Mouse (Mus musculus): ENCODE data around the gene C77080. TPM values are rescaled to one million over a fixed set of nuclear protein-coding genes. Genes with fewer than 3 reads are reported as not detected.
A peak's percentile ranks its signal among the peaks of the same experiment; 100 is the strongest.

The C77080 gene
- 4.0 and 4.6 TPM in 2 replicates for polyA plus RNA-seq (2016; fragmentation: Nextera tagmentation; extraction: Ambion mirVana)

DNA sequence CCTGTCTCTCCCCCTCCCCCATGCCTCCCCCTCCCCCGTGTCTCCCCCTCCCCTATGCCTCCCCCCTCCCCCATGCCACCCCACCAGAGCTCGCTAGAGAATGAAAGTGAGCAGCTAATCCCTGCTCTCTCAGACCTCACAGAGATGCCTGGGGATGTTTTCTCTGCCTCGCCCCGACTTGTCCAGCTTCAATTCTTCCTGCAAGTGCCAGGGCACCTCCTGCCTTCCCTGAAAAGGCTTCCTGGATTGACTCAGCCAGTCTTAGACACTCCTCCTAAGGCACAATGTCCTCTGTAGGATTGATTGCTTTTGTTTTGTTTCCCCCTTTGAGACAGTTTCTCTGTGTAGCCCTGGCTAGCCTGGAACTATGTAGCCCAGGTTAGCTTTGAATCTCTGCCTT, at the start of gene C77080:
TSS of gene C77080 (minus strand) at position 209 of the 400 bp plus-strand sequence.
- H3K4me2 ChIP-seq (replicated peaks) = 0 out of 2 replicates have a peak within 1 kb of the TSS, but pooled peaks have one; percentile 4
- ATAC-seq (ENCODE audit: low FRiP score, low read depth) = no peak
- no peaks in the 10 kb centered on the region for H3K27me3 ChIP-seq (replicated peaks)
- H3K9ac ChIP-seq = no peak within 1 kb of the TSS
- H3K27ac ChIP-seq = no peak within 1 kb of the TSS
- H3K36me3 ChIP-seq = no peaks in the 10 kb centered on the region
- WGBS = 22% methylated on average over 2 of the region's 4 CpGs
- no peak within 1 kb of the TSS for H3K4me3 ChIP-seq
- peaks cover 19% of the 10 kb centered on the region for H3K4me1 ChIP-seq
- no peaks in the 10 kb centered on the region for H3K9me3 ChIP-seq

DNA sequence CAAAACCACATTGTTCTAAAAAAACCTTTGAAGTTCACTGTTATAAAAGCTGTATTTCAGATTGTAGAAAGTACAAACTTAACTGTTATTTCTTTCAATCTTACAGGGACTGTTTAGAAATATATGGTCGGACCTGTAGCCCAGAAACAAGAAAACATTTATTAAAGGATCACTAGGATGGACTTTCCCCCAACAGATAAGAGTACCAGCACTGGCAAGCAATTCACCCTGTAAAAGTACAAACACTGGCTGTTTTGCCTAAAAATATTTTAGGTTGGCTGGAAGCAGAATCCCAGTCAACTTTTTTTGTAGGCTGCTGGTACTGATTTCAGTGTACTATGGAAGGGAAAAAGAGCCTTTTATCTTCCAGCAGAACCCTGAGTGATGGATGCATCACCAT, 46.7 kb upstream of the C77080 start:
- no peaks in the 10 kb centered on the region for H3K9me3 ChIP-seq
- WGBS = 93% methylated on average over 1 of the region's 1 CpGs
- no peak overlapping the region for H3K9ac ChIP-seq
- peaks cover 54% of the 10 kb centered on the region for H3K36me3 ChIP-seq
- H3K27me3 ChIP-seq (replicated peaks) = no peaks in the 10 kb centered on the region
- ATAC-seq (ENCODE audit: low FRiP score, low read depth) = no peak
- no peaks in the 10 kb centered on the region for H3K4me1 ChIP-seq
- no peak overlapping the region for H3K4me3 ChIP-seq
- H3K27ac ChIP-seq = no peak overlapping the region
- H3K4me2 ChIP-seq (replicated peaks) = no peak overlapping the region

- Histone ChIP-seq H3K4me3 (no peak overlapping the region), H3K27ac (no peak overlapping the region), H3K4me2 (replicated peaks) (no peak overlapping the region), H3K27me3 (replicated peaks) (no peaks in the 10 kb centered on the region), H3K36me3 (peaks cover 24% of the 10 kb centered on the region), H3K9ac (no peak overlapping the region), H3K4me1 (no peaks in the 10 kb centered on the region), H3K9me3 (no peaks in the 10 kb centered on the region)
- 84% methylated on average over 1 of the region's 1 CpGs for whole genome bisulfite sequencing
- no peak for ATAC-seq (ENCODE audit: low FRiP score, low read depth)
Measured at GRCm38 (mm10) chr4:129304306-129304705, 43.1 kb upstream of the C77080 start.

DNA sequence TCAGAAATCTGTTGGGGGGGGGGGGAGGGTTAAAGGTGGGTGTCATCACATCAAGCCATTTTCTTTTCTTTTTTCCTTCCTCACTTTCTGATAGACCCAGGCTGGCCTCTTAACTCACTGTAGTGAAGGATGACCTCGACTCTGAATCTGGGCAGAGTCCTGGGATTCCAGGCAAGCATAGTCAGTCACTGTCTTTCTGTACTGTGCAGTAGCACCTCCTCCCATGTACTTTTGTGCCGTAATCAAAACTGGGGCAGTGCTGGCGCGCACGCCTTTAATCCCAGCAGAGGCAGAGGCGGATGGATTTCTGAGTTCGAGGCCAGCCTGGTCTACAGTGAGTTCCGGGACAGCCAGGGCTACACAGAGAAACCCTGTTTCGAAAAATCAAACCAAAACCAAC, 42.6 kb upstream of the C77080 start:
- Histone ChIP-seq H3K27ac (no peak overlapping the region), H3K4me2 (replicated peaks) (no peak overlapping the region), H3K9me3 (no peaks in the 10 kb centered on the region), H3K36me3 (peaks cover 20% of the 10 kb centered on the region), H3K9ac (no peak overlapping the region), H3K4me3 (no peak overlapping the region), H3K4me1 (no peaks in the 10 kb centered on the region), H3K27me3 (replicated peaks) (no peaks in the 10 kb centered on the region)
- no peak for ATAC-seq (ENCODE audit: low FRiP score, low read depth)
- WGBS = 93% methylated on average over 9 of the region's 9 CpGs

DNA sequence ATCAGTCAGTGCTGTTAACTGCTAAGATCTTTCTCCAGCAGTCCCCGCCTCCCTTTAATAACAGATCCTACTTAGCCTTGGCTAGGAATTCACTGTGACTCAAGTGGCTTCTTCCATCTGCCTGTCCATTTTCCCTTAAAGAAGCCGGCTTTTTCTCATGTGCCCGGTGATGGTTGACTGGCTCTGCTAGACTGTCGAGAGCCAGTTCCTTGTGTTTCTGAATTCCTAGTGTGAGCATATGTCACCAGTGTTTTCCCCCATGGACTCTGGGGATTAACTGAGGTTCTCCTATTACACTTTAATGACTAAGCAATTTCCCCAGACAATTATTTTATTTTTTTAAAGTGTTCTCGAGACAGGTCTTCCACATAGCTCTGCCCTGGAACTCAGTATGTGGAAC, 42.2 kb upstream of the C77080 start:
- Histone ChIP-seq H3K9me3 (no peaks in the 10 kb centered on the region), H3K27me3 (replicated peaks) (no peaks in the 10 kb centered on the region), H3K36me3 (peaks cover 16% of the 10 kb centered on the region), H3K4me2 (replicated peaks) (no peak overlapping the region), H3K4me1 (no peaks in the 10 kb centered on the region), H3K27ac (no peak overlapping the region), H3K4me3 (no peak overlapping the region), H3K9ac (no peak overlapping the region)
- no peak for ATAC-seq (ENCODE audit: low FRiP score, low read depth)
- WGBS = 77% methylated on average over 5 of the region's 5 CpGs

DNA sequence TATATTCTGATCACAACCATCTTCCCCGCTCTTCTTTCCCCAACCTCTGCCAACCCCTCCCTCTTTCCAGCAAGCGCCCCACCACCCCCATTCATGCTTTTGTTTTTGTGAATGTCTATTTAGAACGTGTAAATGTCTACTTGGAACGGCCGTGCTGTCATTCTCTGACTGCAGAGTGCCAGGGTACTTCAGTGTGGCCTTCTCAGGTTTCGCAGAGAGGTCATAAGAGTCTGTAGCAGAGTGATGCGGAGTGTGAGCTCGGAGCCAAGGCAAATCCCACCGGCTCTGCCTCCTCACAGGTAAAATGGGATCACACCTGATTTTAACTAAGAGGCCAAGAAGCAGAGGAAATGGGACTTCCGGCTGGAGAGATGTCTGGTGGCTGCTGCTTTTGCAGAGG, 37.9 kb upstream of the C77080 start:
- Histone ChIP-seq H3K9ac (no peak overlapping the region), H3K27me3 (replicated peaks) (no peaks in the 10 kb centered on the region), H3K27ac (no peak overlapping the region), H3K9me3 (no peaks in the 10 kb centered on the region), H3K4me3 (no peak overlapping the region), H3K36me3 (no peaks in the 10 kb centered on the region), H3K4me2 (replicated peaks) (no peak overlapping the region), H3K4me1 (no peaks in the 10 kb centered on the region)
- no peak for ATAC-seq (ENCODE audit: low FRiP score, low read depth)
- 59% methylated on average over 10 of the region's 10 CpGs for WGBS

GRCm38 (mm10) chr4:129297724-129298123, 36.5 kb upstream of the C77080 start:
- over 99% methylated on average over 4 of the region's 4 CpGs for WGBS
- H3K4me1 ChIP-seq = no peaks in the 10 kb centered on the region
- H3K27ac ChIP-seq = no peak overlapping the region
- no peaks in the 10 kb centered on the region for H3K27me3 ChIP-seq (replicated peaks)
- H3K9ac ChIP-seq = no peak overlapping the region
- no peak for ATAC-seq (ENCODE audit: low FRiP score, low read depth)
- no peaks in the 10 kb centered on the region for H3K9me3 ChIP-seq
- H3K36me3 ChIP-seq = no peaks in the 10 kb centered on the region
- H3K4me3 ChIP-seq = no peak overlapping the region
- no peak overlapping the region for H3K4me2 ChIP-seq (replicated peaks)

DNA sequence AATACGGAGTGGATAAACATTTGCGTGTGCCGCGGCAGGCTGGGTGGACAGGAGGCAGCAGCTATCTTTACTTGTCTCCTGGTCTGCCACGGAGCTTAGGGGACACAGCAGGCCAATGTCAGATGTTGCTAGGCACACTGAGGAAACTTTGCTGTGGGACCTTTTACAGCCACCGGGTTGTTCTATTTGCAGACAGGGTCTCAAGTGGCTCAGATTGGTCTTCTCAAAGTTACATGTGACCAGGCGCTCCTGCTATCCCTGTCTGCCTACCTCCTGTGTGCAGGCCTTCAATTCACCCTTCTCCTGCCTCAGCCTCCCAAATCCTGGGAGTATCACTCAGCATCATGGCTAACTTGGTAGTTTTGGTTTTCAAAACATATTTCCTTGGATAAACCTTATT, 34.9 kb upstream of the C77080 start:
- ATAC-seq (ENCODE audit: low FRiP score, low read depth) = no peak
- H3K27me3 ChIP-seq (replicated peaks) = no peaks in the 10 kb centered on the region
- H3K9me3 ChIP-seq = no peaks in the 10 kb centered on the region
- H3K4me3 ChIP-seq = no peak overlapping the region
- no peaks in the 10 kb centered on the region for H3K4me1 ChIP-seq
- no peak overlapping the region for H3K4me2 ChIP-seq (replicated peaks)
- H3K27ac ChIP-seq = no peak overlapping the region
- no peaks in the 10 kb centered on the region for H3K36me3 ChIP-seq
- no peak overlapping the region for H3K9ac ChIP-seq
- WGBS = 89% methylated on average over 7 of the region's 7 CpGs

- no peak for ATAC-seq (ENCODE audit: low FRiP score, low read depth)
- Histone ChIP-seq H3K4me1 (no peaks in the 10 kb centered on the region), H3K27me3 (replicated peaks) (no peaks in the 10 kb centered on the region), H3K27ac (no peak overlapping the region), H3K36me3 (no peaks in the 10 kb centered on the region), H3K4me3 (no peak overlapping the region), H3K9me3 (no peaks in the 10 kb centered on the region), H3K9ac (no peak overlapping the region), H3K4me2 (replicated peaks) (no peak overlapping the region)
- 93% methylated on average over 2 of the region's 2 CpGs for WGBS
Measured at GRCm38 (mm10) chr4:129295188-129295587, 34.0 kb upstream of the C77080 start.

DNA sequence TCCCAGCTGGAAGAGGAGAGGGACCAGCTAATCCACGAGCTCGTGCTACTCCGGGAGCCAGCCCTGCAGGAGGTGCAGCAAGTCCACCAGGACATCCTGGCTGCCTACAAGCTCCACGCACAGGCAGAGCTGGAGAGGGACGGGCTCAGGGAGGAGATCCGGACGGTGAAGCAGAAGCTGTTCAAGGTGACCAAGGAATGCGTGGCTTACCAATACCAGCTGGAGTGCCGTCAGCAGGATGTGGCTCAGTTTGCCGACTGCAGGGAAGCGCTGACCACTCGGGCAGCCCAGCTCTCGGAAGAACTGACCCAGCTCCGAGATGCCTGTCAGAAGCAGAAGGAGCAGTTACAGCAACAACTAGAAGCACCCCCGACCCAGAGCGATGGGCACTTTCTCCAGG, 32.5 kb upstream of the C77080 start:
- 48% methylated on average over 16 of the region's 16 CpGs for WGBS
- Histone ChIP-seq H3K4me3 (no peak overlapping the region), H3K27ac (no peak overlapping the region), H3K9ac (no peak overlapping the region), H3K9me3 (no peaks in the 10 kb centered on the region), H3K27me3 (replicated peaks) (0 out of 2 replicates have a peak, but pooled peaks cover under 1% of the 10 kb centered on the region), H3K4me1 (no peaks in the 10 kb centered on the region), H3K4me2 (replicated peaks) (no peak overlapping the region), H3K36me3 (no peaks in the 10 kb centered on the region)
- ATAC-seq (ENCODE audit: low FRiP score, low read depth) = no peak

DNA sequence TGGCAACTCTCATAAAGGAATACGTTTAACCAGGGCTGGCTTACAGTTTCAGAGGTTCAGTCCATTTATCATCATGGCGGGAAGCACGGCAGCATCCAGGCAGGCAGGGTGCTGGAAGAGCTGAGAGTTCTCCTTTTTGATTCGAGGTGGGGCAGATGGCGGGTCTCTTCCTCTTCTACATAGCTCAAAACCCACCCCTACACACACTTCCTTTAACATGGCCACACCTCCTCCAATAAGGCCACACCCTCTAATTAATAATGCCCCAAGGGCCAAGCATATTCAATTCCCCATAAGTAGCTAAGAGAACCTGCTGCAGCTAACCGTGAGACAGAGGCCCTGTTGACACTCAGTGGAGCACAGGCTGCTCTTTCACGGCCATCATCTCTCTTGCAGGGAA, 31.6 kb upstream of the C77080 start:
- no peaks in the 10 kb centered on the region for H3K4me1 ChIP-seq
- H3K4me2 ChIP-seq (replicated peaks) = no peak overlapping the region
- no peak overlapping the region for H3K4me3 ChIP-seq
- 0 out of 2 replicates have a peak, but pooled peaks cover 5% of the 10 kb centered on the region for H3K27me3 ChIP-seq (replicated peaks)
- H3K36me3 ChIP-seq = no peaks in the 10 kb centered on the region
- H3K9ac ChIP-seq = no peak overlapping the region
- no peak for ATAC-seq (ENCODE audit: low FRiP score, low read depth)
- 58% methylated on average over 7 of the region's 7 CpGs for WGBS
- no peaks in the 10 kb centered on the region for H3K9me3 ChIP-seq
- no peak overlapping the region for H3K27ac ChIP-seq

- Histone ChIP-seq H3K36me3 (no peaks in the 10 kb centered on the region), H3K4me3 (no peak overlapping the region), H3K4me2 (replicated peaks) (no peak overlapping the region), H3K9me3 (no peaks in the 10 kb centered on the region), H3K27ac (no peak overlapping the region), H3K4me1 (peaks cover 13% of the 10 kb centered on the region), H3K9ac (no peak overlapping the region), H3K27me3 (replicated peaks) (peaks cover 22% of the 10 kb centered on the region)
- ATAC-seq (ENCODE audit: low FRiP score, low read depth) = no peak
- 90% methylated on average over 8 of the region's 8 CpGs for WGBS
Measured at GRCm38 (mm10) chr4:129289671-129290070, 28.5 kb upstream of the C77080 start.

DNA sequence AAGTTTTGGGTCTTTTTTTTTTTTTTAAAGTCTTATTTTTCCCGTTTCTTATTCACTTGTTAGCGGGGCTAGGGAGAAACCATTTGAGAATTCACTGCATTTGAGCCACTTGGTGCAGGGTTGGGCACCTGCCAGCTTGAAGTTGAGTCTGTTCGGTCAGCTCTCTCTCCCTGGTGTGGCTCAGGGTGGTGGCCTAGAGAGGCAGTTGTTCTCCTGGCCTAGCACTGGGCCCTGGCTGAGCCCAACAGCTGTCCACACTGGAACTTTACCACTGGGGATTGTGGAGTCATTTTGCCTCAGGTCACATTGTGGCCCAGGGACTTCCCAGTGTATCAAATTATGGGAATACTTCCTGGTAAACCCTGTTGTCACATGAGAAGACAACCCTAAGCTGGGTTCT, 26.9 kb upstream of the C77080 start:
- H3K4me3 ChIP-seq = no peak overlapping the region
- H3K9ac ChIP-seq = no peak overlapping the region
- 41% methylated on average over 3 of the region's 3 CpGs for WGBS
- ATAC-seq (ENCODE audit: low FRiP score, low read depth) = no peak
- peaks cover 22% of the 10 kb centered on the region for H3K27me3 ChIP-seq (replicated peaks)
- peaks cover 13% of the 10 kb centered on the region for H3K4me1 ChIP-seq
- H3K36me3 ChIP-seq = no peaks in the 10 kb centered on the region
- no peak overlapping the region for H3K27ac ChIP-seq
- H3K9me3 ChIP-seq = no peaks in the 10 kb centered on the region
- H3K4me2 ChIP-seq (replicated peaks) = peak overlapping the region; percentile 97

Measured in neural tube, embryonic 12.5 days (tissue).